Mouse (Mus musculus) layer of hippocampus, postnatal 14 days (tissue): ENCODE data around the gene Vps37d. TPM values are rescaled to one million over a fixed set of nuclear protein-coding genes. Genes with fewer than 3 reads are reported as not detected.

Experiments used
- DNase-seq, 2 experiments: peaks; one replicate each; pipeline ENCODE4 v3.0.0; 2021 to 2022; ENCODE audit warnings: low spot score in 2 of 2, mixed read lengths in 1 of 2
- long read RNA-seq, 2 experiments: library from polyadenylated mRNA; stranded (forward); transcript quantifications; one replicate each; pipeline ENCODE4 v2.0.0; 2021
- total RNA-seq, 2 experiments: library from RNA; stranded (reverse); gene quantifications; 2 replicates each; pipeline ENCODE4 v1.2.3; 2021

Vps37d gene
- total RNA-seq = 10 to 100 TPM; 27.5 to 28.2 TPM
- long read RNA-seq, experiment 1, transcript Vps37d-201 (4 exons, 1,544 nt) = major isoform, 14 of 19 reads
- long read RNA-seq, experiment 1, partial matches to known transcripts = 1 of 19 reads
- long read RNA-seq, experiment 1, other reads (novel, unspliced or antisense) = 3 of 19 reads
- long read RNA-seq, experiment 2, transcript Vps37d-201 (4 exons, 1,544 nt) = major isoform, 26 of 37 reads
- long read RNA-seq, experiment 2, partial matches to known transcripts = 3 of 37 reads
- long read RNA-seq, experiment 2, other reads (novel, unspliced or antisense) = 5 of 37 reads

GRCm38 (mm10) chr5:135077564-135078481 lies at the start of gene Vps37d:
Gene Vps37d, minus strand, starts transcription at chr5:135078266.
- peak; percentile 93 to 94 for DNase-seq

DNA sequence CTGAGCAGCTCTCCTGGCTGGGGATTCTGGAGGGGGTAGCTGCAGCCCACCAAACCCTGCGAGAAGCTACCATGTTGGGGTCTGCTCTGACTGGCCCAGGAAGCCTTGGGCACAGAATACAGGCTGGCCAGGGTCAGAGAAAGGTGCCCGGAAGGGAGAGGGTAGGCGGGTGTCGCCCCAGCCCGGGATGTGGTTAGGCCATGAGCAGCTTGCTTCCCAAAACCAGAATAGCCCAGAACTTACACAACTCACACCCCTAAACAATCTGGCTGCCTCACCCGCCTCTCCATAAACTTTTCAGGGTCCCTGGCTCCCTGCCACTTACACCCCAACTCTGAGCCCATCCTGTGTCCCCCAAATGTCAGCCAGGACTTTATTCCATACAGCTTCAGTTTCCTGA lies 49.6 kb upstream of the Vps37d start:
- DNase-seq = no peak

- DNase-seq = no peak
Observed at GRCm38 (mm10) chr5:135126121-135126520, 48.1 kb upstream of the Vps37d start.

DNA sequence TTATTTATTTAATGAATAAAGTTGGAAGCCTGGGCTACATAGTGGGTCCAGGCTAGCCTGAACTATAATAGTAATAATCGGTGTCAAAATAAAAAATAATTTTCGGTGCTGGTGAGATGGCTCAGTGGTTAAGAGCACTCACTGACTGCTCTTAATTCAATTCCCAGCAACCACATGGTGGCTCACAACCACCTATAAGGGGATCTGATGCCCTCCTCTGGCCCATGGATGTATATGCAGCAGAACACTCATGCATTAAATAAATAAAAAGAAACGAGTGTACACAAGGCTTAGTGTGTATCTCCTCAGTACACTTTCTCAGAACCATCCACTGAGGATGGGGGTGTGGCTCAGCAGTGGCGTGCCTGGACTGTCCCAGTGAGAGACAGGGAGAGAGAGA lies 42.7 kb upstream of the Vps37d start:
- DNase-seq = no peak

GRCm38 (mm10) chr5:135118589-135119081 lies 40.6 kb upstream of the Vps37d start:
- peak; percentile 38 to 47 for DNase-seq

DNA sequence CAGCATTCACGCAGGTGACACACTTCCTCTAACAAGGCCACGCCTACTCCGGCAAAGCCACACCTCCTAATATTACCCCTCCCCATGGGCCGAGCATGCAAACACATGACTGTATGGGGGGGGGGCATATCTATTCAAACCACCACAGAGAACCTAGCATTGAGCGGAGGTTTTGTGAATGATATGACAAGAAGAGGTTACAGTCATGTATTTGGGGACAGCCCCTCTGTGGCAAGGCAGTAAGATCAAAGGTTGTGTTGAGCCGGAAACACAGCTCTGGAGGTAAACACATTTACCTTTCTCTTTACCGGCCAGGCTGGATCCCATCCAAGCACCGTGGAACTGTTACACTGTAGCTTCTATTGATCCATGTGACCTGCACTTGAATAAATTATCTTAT lies 37.2 kb upstream of the Vps37d start:
- DNase-seq = no peak

- no peak for DNase-seq
Observed at GRCm38 (mm10) chr5:135113782-135114181, 35.7 kb upstream of the Vps37d start.

GRCm38 (mm10) chr5:135109976-135110375 lies 31.9 kb upstream of the Vps37d start:
- no peak for DNase-seq

DNA sequence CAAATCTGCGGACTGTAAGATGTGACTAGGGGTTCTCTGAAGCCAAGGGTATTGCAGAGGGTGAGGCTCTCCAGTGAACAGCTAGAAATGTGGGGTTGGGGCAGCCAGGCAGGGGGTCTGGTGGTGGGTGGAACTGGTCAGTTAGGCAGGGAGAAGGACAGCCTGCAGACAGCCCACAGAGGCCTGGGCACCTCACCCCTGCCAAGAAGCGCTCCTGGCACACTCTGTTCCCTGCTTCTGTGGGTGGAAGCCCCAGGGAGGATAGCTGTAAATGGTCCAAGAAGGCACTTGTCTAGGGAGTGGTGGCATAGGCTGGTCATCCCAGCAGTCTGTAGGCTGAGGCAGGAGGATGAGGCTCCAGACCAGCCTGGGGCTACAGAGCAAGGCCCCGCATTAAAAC lies 31.4 kb upstream of the Vps37d start:
- DNase-seq = no peak

GRCm38 (mm10) chr5:135109017-135109416 lies 31.0 kb upstream of the Vps37d start:
- no peak for DNase-seq

- DNase-seq = peak in 1 of 2 experiments; percentile 9
Observed at GRCm38 (mm10) chr5:135107521-135108501, 29.7 kb upstream of the Vps37d start.

- DNase-seq = peak; percentile 47 to 75
Observed at GRCm38 (mm10) chr5:135106758-135107256, 28.7 kb upstream of the Vps37d start.

DNA sequence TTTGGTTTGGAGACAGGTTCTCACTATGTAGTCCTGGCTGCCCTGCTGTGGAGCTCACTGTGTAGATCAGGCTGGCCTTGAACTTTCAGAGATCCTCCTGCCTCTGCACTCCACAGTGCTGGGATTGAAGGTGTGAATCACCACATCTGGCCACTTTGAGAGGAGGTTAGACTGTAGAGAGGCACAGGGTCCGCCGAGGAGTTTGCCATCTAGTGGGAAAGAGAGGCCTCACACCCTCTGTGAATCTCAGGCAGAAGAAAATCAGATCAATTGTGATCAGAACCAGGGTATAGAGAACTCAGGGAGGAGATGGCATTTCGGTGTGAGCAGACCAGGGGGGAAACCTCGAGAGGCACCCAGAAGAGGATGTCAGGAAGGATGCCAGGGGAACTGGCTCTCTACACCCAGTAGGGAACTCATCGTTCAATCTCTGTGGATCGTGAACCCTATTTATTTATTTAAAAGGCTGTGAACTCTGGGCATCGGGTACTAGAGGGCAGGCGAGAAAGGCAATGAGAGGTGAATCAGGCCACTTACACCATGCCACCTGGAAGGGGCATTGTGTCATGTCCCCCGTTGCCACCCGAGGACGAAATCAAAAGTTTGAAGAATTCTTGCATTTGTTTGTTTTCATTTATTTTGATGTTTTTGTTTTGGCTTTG lies 26.1 kb upstream of the Vps37d start:
- DNase-seq = no peak

DNA sequence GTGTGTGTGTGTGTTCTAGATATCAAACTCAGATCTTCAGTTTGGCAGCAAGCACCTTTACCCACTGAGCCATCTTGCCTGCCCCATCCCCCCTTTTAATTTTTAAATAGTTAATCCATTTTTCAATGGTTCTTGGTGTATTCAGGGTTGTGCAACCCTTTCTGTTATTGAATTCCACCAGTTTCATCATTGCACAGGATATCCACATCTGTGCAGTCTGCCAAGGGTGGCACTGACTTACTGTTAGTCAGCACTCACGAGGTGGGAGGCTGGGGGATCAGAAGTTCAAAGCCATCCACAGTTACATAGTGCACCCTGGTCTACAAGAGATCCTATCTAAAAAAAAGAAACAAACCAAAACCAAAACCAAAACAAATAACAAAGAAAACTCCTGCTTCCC lies 22.9 kb upstream of the Vps37d start:
- DNase-seq = no peak

GRCm38 (mm10) chr5:135089653-135090052 lies 11.6 kb upstream of the Vps37d start, which contains the start of gene Mlxipl:
Gene Mlxipl, plus strand, starts transcription at chr5:135089890.
- no peak for DNase-seq

GRCm38 (mm10) chr5:135086871-135087270 lies 8.8 kb upstream of the Vps37d start:
- no peak for DNase-seq

DNA sequence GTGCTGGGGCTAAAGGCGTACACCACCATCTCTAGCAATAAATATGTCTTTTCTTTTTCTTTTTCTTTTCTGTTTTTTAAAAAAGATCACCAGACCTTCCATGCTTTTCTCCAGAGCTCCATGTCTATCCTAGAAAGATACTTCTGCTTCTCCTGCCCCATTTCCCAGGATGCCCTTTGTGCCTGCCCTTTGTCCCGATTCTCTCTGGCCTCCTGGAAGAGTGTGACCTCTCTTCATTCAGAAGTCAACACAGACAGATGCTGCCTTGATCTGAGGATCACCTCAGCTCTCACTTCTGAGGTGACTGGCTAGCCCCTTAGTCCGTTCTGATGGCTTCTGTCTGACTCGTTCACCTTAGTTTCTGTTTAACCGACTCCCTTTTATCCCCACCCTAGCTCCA lies 2.5 kb upstream of the Vps37d start:
- DNase-seq = no peak

DNA sequence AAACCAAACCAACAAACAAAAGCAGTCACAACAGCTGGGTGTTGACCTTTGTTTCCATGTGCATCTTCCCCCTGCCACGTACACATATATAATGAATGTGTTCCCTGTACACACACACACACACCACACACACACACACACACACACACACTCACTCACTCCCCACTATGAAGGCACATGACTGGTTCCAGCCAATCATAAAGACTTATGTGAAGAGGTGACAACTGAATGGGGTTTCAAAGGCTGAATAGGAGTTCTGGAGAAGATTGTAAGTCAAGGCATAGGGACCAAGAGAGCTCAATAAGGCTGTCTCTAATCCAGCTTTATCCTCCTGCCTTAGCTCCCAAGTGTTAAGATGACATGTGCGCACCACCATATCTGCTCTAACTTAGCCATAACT lies 1.5 kb upstream of the Vps37d start:
- DNase-seq = no peak

GRCm38 (mm10) chr5:135078482-135078810 lies 380 bp upstream of the Vps37d start:
- DNase-seq = no peak

DNA sequence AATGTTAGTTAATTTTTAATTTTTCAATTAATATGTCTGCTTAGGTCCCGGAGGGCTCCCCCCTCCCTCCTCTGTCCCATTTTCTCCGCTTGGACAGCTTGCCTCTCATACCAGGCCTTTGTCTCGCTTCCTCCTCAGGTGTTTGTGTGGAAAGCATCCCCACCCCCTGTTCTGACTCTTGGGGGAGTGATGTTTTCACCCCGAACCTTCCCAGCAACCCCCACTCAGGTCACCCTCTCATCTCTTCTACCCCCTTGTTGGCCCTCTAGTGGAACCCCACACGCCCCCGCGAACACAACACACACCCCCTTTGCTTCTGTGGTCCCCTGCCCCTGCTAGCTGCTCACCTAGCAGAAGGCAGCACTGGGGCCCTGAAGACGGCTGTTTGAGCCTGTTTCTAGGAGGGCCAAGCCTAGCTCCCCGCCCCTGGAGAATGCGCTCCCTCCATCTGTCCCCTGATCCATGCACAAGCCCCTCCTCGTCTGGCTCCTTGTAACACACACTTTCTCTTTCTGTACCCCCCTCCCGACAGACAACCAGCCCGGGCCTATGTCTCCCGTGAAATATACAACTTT lies 1.0 kb downstream of the Vps37d start:
- DNase-seq = peak; percentile 39 to 55
